Mouse (Mus musculus) right cerebral cortex, postnatal 14 days (tissue): Measurements from ENCODE around the gene Bik.

Experiments used
- DNase-seq: peaks from one replicate; pipeline ENCODE4 v3.0.0; 2022

Gene Bik

DNA sequence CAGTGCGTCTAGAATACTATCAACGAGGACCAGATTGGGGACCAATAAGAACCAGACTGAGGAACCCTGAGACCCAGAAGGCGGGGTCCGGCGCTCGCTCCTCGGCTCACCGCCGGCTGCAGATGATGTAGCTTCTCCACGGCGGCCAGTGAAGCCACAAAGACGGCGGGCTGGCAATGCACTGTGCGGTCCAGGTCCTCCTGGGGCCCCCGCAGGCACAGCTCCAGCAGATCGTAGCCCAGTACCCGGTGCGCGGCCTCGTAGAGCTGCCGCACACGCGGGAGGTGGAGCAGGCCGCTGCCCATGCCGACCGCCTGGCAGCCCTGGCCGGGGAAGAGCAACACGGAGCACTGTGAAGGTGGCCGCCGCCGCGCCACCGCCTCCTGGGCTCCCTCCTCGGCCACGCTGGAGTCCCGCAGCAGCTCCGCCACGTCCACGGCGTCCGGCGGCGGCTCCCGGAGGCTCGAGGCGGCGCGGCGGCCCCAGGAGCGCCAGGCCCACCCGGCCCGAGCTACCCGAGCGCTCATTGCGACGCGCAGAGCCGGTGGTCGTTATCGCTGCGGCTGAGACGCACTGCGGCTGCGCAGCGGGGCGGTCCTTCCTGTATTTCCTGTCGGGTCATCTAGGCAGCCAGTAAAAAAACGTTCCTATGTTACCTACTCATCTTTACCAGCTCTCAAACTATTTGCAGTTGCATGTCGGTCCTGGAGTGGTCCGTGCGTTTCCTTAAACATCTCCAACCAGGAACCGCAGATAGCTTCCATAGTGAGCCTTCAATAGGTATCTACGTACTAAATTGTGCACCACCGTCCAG is 28.7 kb downstream of the Bik start:
- DNase-seq: peak; percentile 85

DNA sequence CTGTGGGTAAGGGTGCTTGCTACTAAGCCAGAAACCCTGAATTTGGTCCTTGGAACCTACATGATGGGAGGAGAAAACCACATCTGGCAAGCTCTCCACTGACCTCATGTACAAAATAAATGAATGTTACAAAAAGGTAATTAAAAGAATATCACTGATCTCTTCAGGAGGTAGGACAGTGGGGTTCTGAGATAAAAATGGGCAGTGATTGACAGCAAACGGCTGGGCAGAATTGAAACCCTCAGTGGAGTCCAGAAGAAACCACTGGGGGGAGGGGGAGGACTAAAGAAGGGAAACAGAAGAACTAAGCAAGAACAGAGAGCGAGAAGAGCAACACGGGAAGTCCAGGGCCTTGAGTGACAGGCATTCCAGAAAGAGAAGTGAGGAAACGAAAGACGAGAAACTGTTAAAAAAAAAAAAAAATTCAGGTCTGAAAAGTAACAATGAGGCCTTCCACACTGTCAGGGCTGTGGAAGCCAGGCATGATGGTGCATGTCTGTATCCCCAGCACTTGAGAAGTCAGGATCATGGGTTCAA is 34.3 kb downstream of the Bik start:
- no peak for DNase-seq

GRCm38 (mm10) chr15:83562626-83563270 is 36.1 kb downstream of the Bik start:
- DNase-seq: peak; percentile 43

DNA sequence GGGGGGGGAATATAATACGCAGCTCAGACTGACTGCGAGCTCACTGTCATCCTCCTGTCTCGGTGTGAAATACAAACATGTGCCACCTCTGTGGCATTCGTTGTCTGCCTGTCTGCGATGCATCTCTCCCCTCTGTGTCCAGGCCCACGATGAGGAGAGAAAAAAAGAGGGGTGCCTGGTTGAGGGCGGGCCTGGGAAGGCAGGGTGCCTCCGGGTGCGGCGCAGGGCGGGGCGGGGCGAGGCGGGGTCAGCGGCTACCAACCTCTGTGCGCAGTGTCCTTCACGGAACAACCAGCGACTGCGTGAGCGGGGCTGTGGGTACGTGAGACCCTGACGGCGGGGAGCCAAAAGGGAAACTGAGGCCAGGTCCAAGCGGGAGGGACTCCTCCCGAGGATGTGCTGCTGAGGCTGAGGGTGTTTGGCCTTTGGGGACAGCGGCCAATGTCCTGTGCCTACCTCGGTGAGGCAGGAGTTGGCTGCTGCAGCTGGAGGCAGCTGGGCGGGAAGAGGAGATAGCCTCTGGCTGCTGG is 36.7 kb downstream of the Bik start, which contains the start of the genes Tspo and Mcat:
Tspo (plus strand) TSS at position 266 of the 530 bp plus-strand sequence.
Mcat (minus strand) TSS at position 461 of the 530 bp plus-strand sequence.
- DNase-seq: no peak

GRCm38 (mm10) chr15:83563857-83564651 is 37.4 kb downstream of the Bik start:
- DNase-seq: no peak

GRCm38 (mm10) chr15:83565434-83565833 is 38.8 kb downstream of the Bik start:
- no peak for DNase-seq

DNA sequence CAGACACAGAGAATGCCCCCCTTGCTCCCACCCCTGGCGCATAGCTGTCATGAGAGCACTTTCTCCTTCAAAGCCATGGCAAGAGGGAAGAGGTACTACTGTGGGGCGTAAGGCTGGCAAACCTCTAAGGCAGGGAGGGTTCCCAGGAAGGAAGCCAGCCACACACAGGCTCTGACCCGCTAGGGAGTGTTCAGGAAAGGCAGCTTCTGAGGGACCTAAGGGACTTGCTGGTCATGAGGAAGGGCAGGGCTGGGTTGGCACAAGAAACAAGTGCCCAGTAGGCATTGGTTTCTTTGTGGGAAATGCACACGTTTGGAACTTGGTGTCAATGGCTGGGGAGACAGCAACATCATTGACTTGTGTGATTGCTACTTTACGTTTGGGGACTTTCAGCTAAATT is 39.3 kb downstream of the Bik start:
- DNase-seq: no peak

DNA sequence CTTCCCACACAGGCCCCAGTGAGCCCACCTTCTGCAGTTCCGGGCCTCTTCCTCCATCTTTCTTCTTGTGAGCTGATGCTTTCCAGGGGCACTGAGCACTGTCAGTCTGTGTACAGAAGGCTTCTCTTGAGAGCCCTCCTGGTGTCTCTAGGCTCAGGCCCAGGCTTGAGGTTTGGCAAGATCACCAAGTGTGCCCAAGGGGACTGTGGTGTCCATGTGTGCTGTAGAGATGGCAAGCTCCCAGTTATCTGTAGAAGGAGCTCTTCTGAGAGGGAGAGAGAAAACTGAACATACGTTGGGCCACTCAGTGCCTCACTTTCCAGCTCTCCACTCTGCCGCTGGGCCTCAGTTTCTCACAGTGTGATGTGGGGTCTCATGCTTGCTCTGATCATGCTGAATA is 41.1 kb downstream of the Bik start:
- no peak for DNase-seq

DNA sequence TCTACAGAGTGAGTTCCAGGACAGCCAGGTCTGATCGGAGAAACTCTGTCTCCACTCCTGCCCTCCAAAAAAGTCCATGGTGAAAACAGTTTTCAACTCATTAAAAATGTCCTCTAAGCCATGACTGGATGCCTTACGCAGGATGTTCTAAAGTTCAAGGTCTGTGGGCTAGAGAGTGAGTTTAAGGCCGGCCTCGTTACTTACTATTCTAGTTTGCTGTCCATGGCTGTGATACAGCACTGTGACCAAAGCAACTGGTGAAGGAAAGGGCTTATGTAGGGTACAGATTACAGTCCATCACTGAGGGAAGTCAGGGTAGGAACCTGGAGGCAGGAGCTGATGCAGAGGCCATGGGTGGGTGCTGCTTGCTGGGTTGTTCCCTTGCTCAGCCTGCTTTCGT is 41.9 kb downstream of the Bik start:
- no peak for DNase-seq

- DNase-seq: no peak
Observed at GRCm38 (mm10) chr15:83569682-83570081, 43.0 kb downstream of the Bik start.

DNA sequence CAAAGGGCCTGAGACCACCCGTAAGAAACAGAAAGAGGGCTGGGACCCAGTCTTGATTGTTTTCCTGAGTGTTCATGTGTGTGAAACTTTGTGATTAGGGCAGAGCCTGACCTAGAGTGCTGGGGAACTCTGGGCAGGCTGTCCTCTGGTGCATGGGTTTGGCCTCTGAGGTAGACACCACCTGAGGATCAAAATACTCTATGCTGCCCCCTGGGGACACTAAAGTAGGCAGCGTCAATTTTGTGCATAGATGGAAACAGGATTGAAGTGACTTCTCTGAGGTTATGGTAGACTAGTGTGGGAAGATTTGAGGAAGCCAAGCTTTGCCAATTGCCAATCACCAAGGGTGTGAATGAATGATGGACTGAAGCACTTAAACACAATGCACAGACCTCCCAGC is 44.0 kb downstream of the Bik start:
- DNase-seq: no peak

DNA sequence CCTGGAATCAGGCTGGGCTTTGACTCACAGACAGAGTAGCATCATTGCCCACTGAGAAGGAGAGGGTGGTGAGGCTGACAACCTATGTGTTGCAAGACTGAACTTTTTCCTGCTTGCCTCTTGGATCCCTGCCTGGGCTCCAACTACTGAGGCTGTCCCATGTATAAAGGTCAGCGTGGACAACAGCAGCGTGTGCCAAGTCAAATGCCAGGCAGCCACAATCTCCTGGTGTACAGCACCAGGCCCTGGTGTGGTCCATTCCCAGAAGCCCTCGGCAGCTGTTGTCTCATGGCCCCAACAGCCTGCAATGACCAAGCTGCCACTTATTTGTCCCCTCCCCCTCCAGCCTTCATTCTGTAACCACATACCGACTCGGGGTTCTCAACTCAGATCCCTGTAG is 45.0 kb downstream of the Bik start:
- DNase-seq: no peak

DNA sequence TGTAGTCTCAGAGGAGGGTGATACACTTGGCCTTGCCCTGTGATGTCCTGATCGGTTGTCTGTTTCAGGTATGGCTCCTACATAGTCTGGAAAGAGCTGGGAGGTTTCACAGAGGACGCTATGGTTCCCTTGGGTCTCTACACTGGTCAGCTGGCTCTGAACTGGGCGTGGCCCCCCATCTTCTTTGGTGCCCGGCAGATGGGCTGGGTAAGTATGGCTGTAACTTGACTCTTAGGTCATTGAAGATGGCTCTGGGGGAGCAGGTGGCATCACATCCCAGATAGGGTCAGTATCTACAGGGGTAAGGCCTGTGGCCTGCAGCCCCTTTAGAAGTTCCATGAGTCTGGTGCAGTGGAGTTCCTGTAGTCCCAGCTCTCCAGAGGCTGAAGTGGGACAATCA is 45.5 kb downstream of the Bik start:
- no peak for DNase-seq

GRCm38 (mm10) chr15:83573606-83574005 is 46.9 kb downstream of the Bik start:
- no peak for DNase-seq

DNA sequence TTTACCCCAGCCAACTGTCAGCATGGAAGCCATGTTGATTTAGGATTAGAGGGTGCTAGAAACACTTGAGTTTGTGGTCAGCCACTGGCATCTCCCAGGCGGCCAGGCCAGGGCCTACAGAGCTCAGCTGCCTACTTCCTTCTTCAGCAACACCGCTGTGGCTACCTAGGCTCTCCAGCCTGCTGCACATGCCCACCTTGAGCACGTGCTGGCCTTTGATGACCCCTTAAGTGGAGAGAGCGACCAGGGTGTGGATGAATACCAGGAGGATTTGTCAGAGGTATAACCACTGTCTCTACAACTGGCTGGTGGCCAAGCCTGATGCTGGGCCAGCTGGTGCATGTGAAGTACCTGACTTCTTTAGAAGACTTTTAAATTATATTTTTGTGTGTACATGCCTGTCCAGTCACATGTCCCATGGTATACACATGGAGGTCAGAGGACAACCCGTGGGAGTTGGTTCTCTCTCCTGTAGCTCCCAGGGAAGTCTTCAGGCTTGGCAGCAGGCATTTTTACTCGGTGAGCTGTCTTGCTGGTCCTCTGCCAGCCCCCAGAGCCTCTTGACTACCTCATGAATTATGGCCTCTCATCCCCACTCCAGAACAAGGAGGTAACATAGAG is 48.2 kb downstream of the Bik start:
- DNase-seq: no peak

DNA sequence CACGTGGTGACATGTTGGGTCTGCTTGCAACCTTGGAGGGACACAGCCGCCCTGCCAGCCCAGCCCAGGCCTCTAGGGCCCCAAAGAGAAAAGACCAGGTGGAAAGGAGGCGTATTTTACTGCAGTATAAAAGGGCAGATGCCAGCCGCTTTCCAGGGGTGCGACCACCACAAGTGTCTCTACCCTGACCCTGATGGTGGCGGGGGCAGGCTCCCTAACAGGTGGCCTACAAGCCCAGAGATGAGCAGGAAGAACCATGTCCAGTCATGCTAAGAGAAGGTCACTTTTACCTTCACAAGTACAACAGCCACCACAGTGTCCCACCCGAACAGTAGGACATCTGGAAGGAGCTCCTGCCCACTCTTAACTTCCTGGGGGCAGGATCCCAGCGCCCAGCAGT is 48.9 kb downstream of the Bik start:
- DNase-seq: no peak

- no peak for DNase-seq
Observed at GRCm38 (mm10) chr15:83576651-83577050, 50.0 kb downstream of the Bik start.

GRCm38 (mm10) chr15:83582931-83583330 is 56.3 kb downstream of the Bik start:
- no peak for DNase-seq

- no peak for DNase-seq
Observed at GRCm38 (mm10) chr15:83583419-83584156, 56.9 kb downstream of the Bik start.

DNA sequence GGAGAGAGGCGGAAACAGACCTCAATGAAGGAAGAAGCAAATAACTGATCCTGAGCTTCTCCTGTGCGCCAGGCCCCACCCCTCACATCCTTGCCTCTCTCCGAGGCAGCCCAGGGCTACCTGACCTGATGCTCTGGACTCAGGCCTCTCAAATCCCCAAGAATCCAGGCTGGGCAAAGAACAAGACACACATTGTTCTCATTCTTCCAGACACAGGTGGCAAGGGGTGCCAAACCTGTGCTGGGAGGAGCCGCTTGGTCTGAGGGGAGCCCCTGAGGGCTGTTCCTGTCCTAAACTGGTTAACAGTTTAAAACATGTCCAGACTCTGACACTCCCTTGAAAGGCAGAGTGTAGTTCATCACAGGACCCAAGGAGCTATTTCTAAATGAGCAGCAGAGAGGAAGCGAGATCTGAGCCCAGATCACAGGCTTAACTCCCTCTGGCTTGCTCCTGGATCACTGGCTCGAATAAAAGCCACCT is 58.1 kb downstream of the Bik start:
- no peak for DNase-seq

GRCm38 (mm10) chr15:83590841-83591240 is 64.2 kb downstream of the Bik start:
- DNase-seq: no peak

DNA sequence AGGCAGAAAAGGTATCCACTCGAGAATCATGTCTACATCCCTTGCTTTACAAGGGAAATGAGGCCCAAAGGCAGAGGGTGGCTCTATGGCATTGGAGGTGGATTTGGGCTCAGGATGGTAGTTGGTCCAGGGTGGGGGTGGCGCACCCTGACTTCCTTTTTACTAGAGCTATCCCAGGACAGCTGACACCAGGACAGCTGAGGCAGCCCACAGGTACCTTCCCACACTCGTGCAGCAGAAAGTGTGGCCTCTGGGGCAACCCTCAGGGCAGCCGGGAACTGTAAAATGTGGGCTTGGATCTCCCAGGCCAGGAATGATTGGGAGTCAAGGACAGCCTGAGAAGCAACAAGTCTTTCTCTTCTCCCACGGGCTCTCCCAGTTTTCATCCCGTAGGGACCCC is 65.1 kb downstream of the Bik start:
- DNase-seq: no peak
